ENCODE assay signal across 8 mouse cellular contexts in genomic region chr4:116720343-116721097, GRCm38 (mm10). TPM values are rescaled to one million over a fixed set of nuclear protein-coding genes. Genes with fewer than 3 reads are reported as not detected.
DNase-seq lines count a peak whose midpoint lies in the region; ATAC-seq and TF ChIP-seq lines count a peak whose summit lies in the region.

Tesk2 (plus strand) TSS chr4:116720948.

- H3K36me3 ChIP-seq in kidney, embryonic 14.5 days (ENCODE audit: control insufficient read depth, insufficient read depth, low read length), result no peaks in the 10 kb centered on the region; the same call in 1 of the 2 replicates
- H3K36me3 ChIP-seq in limb, embryonic 15.5 days, result no peaks in the 10 kb centered on the region

- H3K27me3 ChIP-seq in kidney, embryonic 14.5 days (ENCODE audit: control insufficient read depth, insufficient read depth, low read length), result no peaks in the 10 kb centered on the region
- H3K27me3 ChIP-seq in limb, embryonic 15.5 days, result no peaks in the 10 kb centered on the region

- H3K9me3 ChIP-seq in kidney, embryonic 14.5 days (ENCODE audit: control insufficient read depth, low read length), result no peaks in the 10 kb centered on the region
- H3K9me3 ChIP-seq in limb, embryonic 15.5 days, result no peaks in the 10 kb centered on the region

- H3K4me2 ChIP-seq in kidney, embryonic 14.5 days (replicated peaks; ENCODE audit: low read depth, low read length), result peak within 1 kb of the TSS; percentile 65
- H3K4me2 ChIP-seq in limb, embryonic 15.5 days, result peak within 1 kb of the TSS; percentile 78

- DNase-seq in A20 (ENCODE audit: low read depth, low spot score), result peak; percentile 99
- peak; percentile 95 to 97 for DNase-seq in heart, adult 9 months (ENCODE audit: low spot score in 2 of 2)
- peak; percentile 80 to 82 for DNase-seq in monocyte, adult 2 months (ENCODE audit: low read depth in 1 of 2, low spot score in 2 of 2)
- peak; percentile 95 to 98 for DNase-seq in spleen, postnatal 36 days (ENCODE audit: low spot score in 2 of 2)

- no peak for TF ChIP-seq CTCF in bone marrow macrophage, adult 2 months (IDR thresholded peaks at IDR 0.05; ENCODE audit: low read depth, low read length)
- no peak for TF ChIP-seq CTCF in embryonic fibroblast, embryonic 13.5 days (IDR thresholded peaks at IDR 0.05; ENCODE audit: borderline replicate concordance, insufficient read depth, low read length)

- peak within 1 kb of the TSS; percentile 74 for H3K9ac ChIP-seq in kidney, embryonic 14.5 days (ENCODE audit: low read depth, low read length)
- peak within 1 kb of the TSS; percentile 65 for H3K9ac ChIP-seq in limb, embryonic 15.5 days

- H3K4me1 ChIP-seq in bone marrow macrophage, adult 2 months (ENCODE audit: control insufficient read depth, insufficient read depth, low read length), result peaks cover 6% of the 10 kb centered on the region
- H3K4me1 ChIP-seq in embryonic fibroblast, embryonic 13.5 days (ENCODE audit: control insufficient read depth, insufficient read depth, low read length), result peaks cover 2% of the 10 kb centered on the region; the same call in 1 of the 2 replicates
- H3K4me1 ChIP-seq in kidney, embryonic 14.5 days (ENCODE audit: control insufficient read depth, insufficient read depth, low read length), result no peaks in the 10 kb centered on the region; the same call in 1 of the 2 replicates
- H3K4me1 ChIP-seq in limb, embryonic 15.5 days, result peaks cover 13% of the 10 kb centered on the region; the same call in 1 of the 2 replicates

- peak within 1 kb of the TSS; percentile 80 for H3K4me3 ChIP-seq in bone marrow macrophage, adult 2 months (ENCODE audit: insufficient read depth, low read length)
- peak within 1 kb of the TSS; percentile 63 for H3K4me3 ChIP-seq in embryonic fibroblast, embryonic 13.5 days (ENCODE audit: insufficient read depth, low read length)
- H3K4me3 ChIP-seq in kidney, embryonic 14.5 days (ENCODE audit: low read length), result peak within 1 kb of the TSS; percentile 62
- peak within 1 kb of the TSS; percentile 76 for H3K4me3 ChIP-seq in limb, embryonic 15.5 days

- TF ChIP-seq POLR2A in bone marrow macrophage, adult 2 months (IDR thresholded peaks at IDR 0.05; ENCODE audit: borderline replicate concordance, low read depth, low read length), result no peak
- peak; percentile 64; the same call in 1 of the 2 replicates for TF ChIP-seq POLR2A in embryonic fibroblast, embryonic 13.5 days (IDR thresholded peaks at IDR 0.05; ENCODE audit: low read depth, low read length)

- H3K27ac ChIP-seq in bone marrow macrophage, adult 2 months (ENCODE audit: insufficient read depth, low read depth, low read length), result peak within 1 kb of the TSS; percentile 26
- H3K27ac ChIP-seq in embryonic fibroblast, embryonic 13.5 days (ENCODE audit: insufficient read depth, low read length), result peak within 1 kb of the TSS; percentile 8
- H3K27ac ChIP-seq in kidney, embryonic 14.5 days (ENCODE audit: low read depth, low read length), result peak within 1 kb of the TSS; percentile 51
- peak within 1 kb of the TSS; percentile 86 for H3K27ac ChIP-seq in limb, embryonic 15.5 days

- under 1% methylated on average over 34 of the region's 34 CpGs for WGBS in kidney, embryonic 14.5 days
- WGBS in limb, embryonic 15.5 days, result under 1% methylated on average over 34 of the region's 34 CpGs

- ATAC-seq in kidney, embryonic 14.5 days (ENCODE audit: low FRiP score, low TSS enrichment), result peak; percentile 97
- ATAC-seq in limb, embryonic 15.5 days (ENCODE audit: insufficient number of reproducible peaks, low FRiP score, low TSS enrichment, low read depth), result peak; percentile 98

RNA-seq across cellular contexts. Expression of gene Tesk2, which starts in this region (rescaled TPM):
- 13.2 and 15.2 TPM in 2 replicates for polyA plus RNA-seq in bone marrow macrophage, adult 2 months (2012; ENCODE audit: insufficient read depth, insufficient read length, missing spikeins)
- polyA plus RNA-seq in embryonic fibroblast, embryonic 13.5 days (2011; ENCODE audit: insufficient read length, low read depth, missing spikeins), result 6.3 and 7.8 TPM in 2 replicates
- 4.6 and 7.4 TPM in 2 replicates for polyA plus RNA-seq in kidney, embryonic 14.5 days (2014; fragmentation: Nextera tagmentation; extraction: Ambion mirVana)
- polyA plus RNA-seq in limb, embryonic 15.5 days (2015; fragmentation: Nextera tagmentation; extraction: Ambion mirVana), result 7.6 and 7.8 TPM in 2 replicates

Comparison
In these comparisons a context has a peak if more than half of its experiments do, and no peak if none do; other contexts are left out.
1. Peak in every context shown above with its lines: DNase-seq, ATAC-seq, H3K4me3 ChIP-seq and H3K27ac ChIP-seq.
2. H3K27ac ChIP-seq: peak in every context shown above with its lines; median percentile 86 in limb, embryonic 15.5 days; 51 in kidney, embryonic 14.5 days; 26 in bone marrow macrophage, adult 2 months; 8 in embryonic fibroblast, embryonic 13.5 days.